Mouse (Mus musculus): ENCODE data around the gene Rnf144b. TPM values are rescaled to one million over a fixed set of nuclear protein-coding genes. Genes with fewer than 3 reads are reported as not detected.

The Rnf144b gene
- polyA plus RNA-seq, 1 experiment from 2014 or later: 1.5 TPM

DNA sequence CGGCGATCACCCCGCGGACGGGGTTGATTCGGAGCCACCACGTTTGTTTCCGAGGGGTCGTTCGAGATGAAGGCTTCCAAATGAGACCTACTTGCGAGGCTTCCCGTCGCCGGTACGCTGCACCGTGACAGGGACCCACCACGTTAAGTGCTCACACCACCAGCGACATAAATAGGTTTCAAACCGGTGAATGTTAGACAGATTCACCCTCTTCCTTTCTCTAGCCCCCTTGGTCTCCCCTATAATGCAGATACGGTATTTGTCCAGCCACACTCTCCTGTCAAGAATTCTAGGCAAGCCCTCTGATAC lies 15.9 kb upstream of the Rnf144b start:
- peak overlapping the region; percentile 86 for H3K4me3 ChIP-seq (ENCODE audit: low read depth, low read length)
- ATAC-seq (ENCODE audit: insufficient read depth) (peak; percentile 14; the same call in 1 of the 2 replicates), DNase-seq (no peak)
- peak overlapping the region; percentile 89 for H3K4me2 ChIP-seq
- peak overlapping the region; percentile 100 for H3K27ac ChIP-seq (ENCODE audit: low read depth)
- 0 out of 2 replicates have a peak, but pooled peaks cover 3% of the 10 kb centered on the region for H3K4me1 ChIP-seq (ENCODE audit: insufficient read depth)
- H3K9ac ChIP-seq: peak overlapping the region; percentile 95
- H3K36me3 ChIP-seq (ENCODE audit: insufficient read depth): peaks cover 7% of the 10 kb centered on the region
- no peaks in the 10 kb centered on the region for H3K9me3 ChIP-seq (ENCODE audit: low read depth, low read length)
- no peaks in the 10 kb centered on the region for H3K27me3 ChIP-seq (ENCODE audit: insufficient read depth, low read length)
- TF ChIP-seq CTCF (IDR thresholded peaks at IDR 0.05; ENCODE audit: low read depth): no peak
- WGBS: 1% methylated on average over 20 of the region's 20 CpGs

DNA sequence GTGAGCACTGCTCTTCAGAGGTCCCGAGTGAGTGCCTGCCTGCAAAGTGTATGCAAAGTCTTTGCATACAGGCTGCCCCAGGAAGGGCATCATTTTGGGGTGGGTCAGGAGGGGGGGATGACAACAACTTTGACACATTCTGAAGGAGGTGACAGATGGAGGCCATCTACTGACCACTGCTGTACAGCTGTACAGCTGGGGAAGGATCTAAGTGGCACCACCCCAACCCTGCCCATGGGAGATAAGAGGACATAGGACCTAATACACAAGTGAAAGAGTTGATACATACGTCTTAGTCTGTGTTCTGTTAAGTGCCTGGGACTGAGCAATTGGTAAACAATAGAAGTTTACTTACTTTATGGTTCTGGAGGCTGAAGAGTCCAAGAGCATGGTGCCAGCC lies 13.2 kb upstream of the Rnf144b start:
- WGBS: 50% methylated on average over 2 of the region's 2 CpGs

DNA sequence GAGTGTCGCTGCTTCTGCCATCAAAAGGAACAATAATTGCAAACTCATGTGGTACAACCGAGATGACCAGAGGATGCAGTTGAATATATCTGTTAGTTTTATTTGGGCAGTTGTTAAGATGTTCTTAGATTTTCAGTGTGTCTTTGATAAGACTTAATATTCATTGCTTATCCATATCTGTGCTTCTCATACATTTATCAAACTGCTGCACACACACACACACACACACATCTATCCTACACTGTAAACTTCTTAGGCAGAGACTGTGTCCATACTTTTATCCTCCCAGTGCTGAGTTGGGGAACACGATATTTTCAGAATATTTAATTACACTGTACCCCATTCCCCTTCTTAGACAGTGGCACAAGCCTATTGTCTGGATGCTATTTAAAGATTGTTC lies 11.3 kb upstream of the Rnf144b start:
- DNase-seq: no peak
- Histone ChIP-seq H3K4me2 (no peak overlapping the region), H3K9ac (no peak overlapping the region), H3K36me3 (ENCODE audit: insufficient read depth) (no peaks in the 10 kb centered on the region), H3K9me3 (ENCODE audit: low read depth, low read length) (no peaks in the 10 kb centered on the region), H3K4me3 (ENCODE audit: low read depth, low read length) (no peak overlapping the region), H3K27me3 (ENCODE audit: insufficient read depth, low read length) (no peaks in the 10 kb centered on the region), H3K4me1 (ENCODE audit: insufficient read depth) (peaks cover 3% of the 10 kb centered on the region; the same call in 1 of the 2 replicates), H3K27ac (ENCODE audit: low read depth) (no peak overlapping the region)
- no peak for ATAC-seq (ENCODE audit: insufficient read depth)
- no peak for TF ChIP-seq CTCF (IDR thresholded peaks at IDR 0.05; ENCODE audit: low read depth)
- 79% methylated on average over 3 of the region's 3 CpGs for WGBS

More for the DNA sequence above, 13.2 kb upstream of the Rnf144b start:
- DNase-seq: no peak
- Histone ChIP-seq H3K9me3 (ENCODE audit: low read depth, low read length) (no peaks in the 10 kb centered on the region), H3K9ac (no peak overlapping the region), H3K4me3 (ENCODE audit: low read depth, low read length) (no peak overlapping the region), H3K27me3 (ENCODE audit: insufficient read depth, low read length) (no peaks in the 10 kb centered on the region), H3K36me3 (ENCODE audit: insufficient read depth) (no peaks in the 10 kb centered on the region), H3K4me2 (no peak overlapping the region), H3K4me1 (ENCODE audit: insufficient read depth) (peaks cover 3% of the 10 kb centered on the region; the same call in 1 of the 2 replicates), H3K27ac (ENCODE audit: low read depth) (no peak overlapping the region)
- TF ChIP-seq CTCF (IDR thresholded peaks at IDR 0.05; ENCODE audit: low read depth): no peak
- ATAC-seq (ENCODE audit: insufficient read depth): no peak

DNA sequence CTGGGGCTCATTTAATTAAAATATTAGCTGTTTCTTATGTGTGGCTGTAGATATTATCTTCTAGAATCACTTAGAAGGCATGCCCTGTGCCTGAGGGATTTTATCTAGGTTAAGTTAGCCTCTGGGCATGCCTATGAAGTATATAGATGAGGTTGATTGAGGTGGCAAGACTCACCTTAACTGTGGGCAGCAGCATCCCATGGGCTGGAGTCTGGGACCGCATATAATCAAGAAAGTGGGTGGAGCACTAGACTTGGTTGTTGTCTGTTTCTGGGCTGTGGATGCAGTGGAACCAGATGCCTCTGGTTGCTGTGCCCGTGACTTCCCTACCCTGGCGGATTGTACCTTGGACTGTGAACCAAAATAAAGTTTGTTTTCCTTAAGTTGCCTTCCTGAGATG lies 10.4 kb upstream of the Rnf144b start:
- no peak for DNase-seq
- 84% methylated on average over 3 of the region's 3 CpGs for WGBS
- H3K36me3 ChIP-seq (ENCODE audit: insufficient read depth): no peaks in the 10 kb centered on the region
- TF ChIP-seq CTCF (IDR thresholded peaks at IDR 0.05; ENCODE audit: low read depth): no peak
- no peak overlapping the region for H3K27ac ChIP-seq (ENCODE audit: low read depth)
- no peak overlapping the region for H3K9ac ChIP-seq
- no peaks in the 10 kb centered on the region for H3K27me3 ChIP-seq (ENCODE audit: insufficient read depth, low read length)
- H3K9me3 ChIP-seq (ENCODE audit: low read depth, low read length): no peaks in the 10 kb centered on the region
- no peak overlapping the region for H3K4me2 ChIP-seq
- H3K4me3 ChIP-seq (ENCODE audit: low read depth, low read length): no peak overlapping the region
- no peak for ATAC-seq (ENCODE audit: insufficient read depth)
- H3K4me1 ChIP-seq (ENCODE audit: insufficient read depth): peaks cover 3% of the 10 kb centered on the region; the same call in 1 of the 2 replicates

DNA sequence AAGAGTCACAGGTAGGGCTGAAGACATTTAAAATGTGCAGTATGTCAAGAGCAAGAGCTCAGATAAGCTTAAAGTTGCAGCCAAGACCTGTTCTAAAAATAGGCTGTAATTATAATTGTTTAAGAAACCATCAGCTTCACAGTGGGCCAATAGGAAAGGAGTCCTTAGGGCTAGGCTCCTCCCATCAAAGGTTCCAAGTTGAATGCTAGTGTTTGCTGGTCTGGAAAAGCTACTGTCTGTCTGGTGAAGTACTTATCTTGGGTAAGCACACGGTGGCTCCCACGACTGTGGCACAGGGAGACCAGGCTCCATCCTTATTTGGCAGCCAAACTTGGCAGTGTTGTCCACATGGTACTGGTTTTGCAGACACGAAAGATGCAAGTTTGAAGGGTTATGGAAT lies 9.5 kb upstream of the Rnf144b start:
- Histone ChIP-seq H3K4me2 (no peak overlapping the region), H3K36me3 (ENCODE audit: insufficient read depth) (no peaks in the 10 kb centered on the region), H3K27ac (ENCODE audit: low read depth) (peak overlapping the region; percentile 25; the same call in 1 of the 2 replicates), H3K9me3 (ENCODE audit: low read depth, low read length) (no peaks in the 10 kb centered on the region), H3K4me3 (ENCODE audit: low read depth, low read length) (no peak overlapping the region), H3K4me1 (ENCODE audit: insufficient read depth) (peaks cover 3% of the 10 kb centered on the region; the same call in 1 of the 2 replicates), H3K9ac (no peak overlapping the region), H3K27me3 (ENCODE audit: insufficient read depth, low read length) (no peaks in the 10 kb centered on the region)
- 41% methylated on average over 3 of the region's 3 CpGs for WGBS
- no peak for TF ChIP-seq CTCF (IDR thresholded peaks at IDR 0.05; ENCODE audit: low read depth)
- DNase-seq: peak; percentile 29
- ATAC-seq (ENCODE audit: insufficient read depth): no peak

DNA sequence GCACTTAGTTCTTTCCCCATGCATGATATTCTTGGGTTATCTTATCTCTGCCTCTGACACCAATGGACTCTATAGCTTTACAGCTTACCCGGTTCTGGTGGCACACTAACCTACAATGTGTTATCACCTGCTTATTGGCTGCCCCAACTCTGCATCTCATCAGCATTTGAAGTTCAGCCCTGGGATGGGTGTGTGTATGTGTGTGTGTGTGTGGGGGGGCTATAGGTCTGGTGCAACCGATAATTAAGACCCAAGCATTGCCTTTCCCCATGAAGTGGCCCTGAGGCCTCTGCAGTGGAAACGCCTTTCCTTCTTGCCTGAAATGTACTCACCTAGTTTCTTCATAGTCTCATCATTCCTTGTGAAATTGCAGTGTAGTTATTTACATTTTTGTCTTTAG lies 6.5 kb upstream of the Rnf144b start:
- ATAC-seq (ENCODE audit: insufficient read depth) (no peak), DNase-seq (no peak)
- Histone ChIP-seq H3K27ac (ENCODE audit: low read depth) (no peak overlapping the region), H3K4me1 (ENCODE audit: insufficient read depth) (peaks cover 3% of the 10 kb centered on the region; the same call in 1 of the 2 replicates), H3K4me3 (ENCODE audit: low read depth, low read length) (no peak overlapping the region), H3K27me3 (ENCODE audit: insufficient read depth, low read length) (peaks cover 2% of the 10 kb centered on the region; the same call in 1 of the 2 replicates), H3K9me3 (ENCODE audit: low read depth, low read length) (no peaks in the 10 kb centered on the region), H3K4me2 (no peak overlapping the region), H3K9ac (no peak overlapping the region), H3K36me3 (ENCODE audit: insufficient read depth) (no peaks in the 10 kb centered on the region)
- WGBS: 81% methylated on average over 3 of the region's 3 CpGs
- no peak for TF ChIP-seq CTCF (IDR thresholded peaks at IDR 0.05; ENCODE audit: low read depth)

DNA sequence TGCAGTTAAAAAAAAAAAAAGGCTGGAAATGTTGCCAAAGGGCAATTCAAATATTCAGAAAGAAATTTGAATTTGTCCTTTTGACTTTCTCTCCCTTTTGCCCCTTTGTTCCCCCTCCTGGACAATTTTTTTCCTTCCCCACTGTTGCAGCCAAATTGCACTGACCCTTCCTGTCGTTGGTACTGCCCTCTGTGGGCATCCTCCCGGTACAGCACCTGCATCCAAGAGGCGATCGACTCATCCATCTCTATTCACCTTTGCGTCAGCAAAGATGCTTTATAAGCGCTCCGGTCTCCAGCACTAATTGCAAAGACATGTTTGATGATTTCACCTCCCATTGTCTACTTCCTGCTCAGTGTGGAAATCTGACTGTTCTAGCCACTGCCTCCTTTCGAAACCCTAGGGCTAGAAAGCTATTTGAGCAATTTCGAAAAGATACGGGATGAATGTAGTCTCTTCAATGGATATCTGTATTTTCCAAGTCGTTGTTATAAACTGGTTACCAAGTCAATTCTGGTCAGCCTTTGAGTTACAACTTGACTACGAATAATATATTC lies 1.0 kb upstream of the Rnf144b start:
- no peaks in the 10 kb centered on the region for H3K36me3 ChIP-seq (ENCODE audit: insufficient read depth)
- peaks cover 15% of the 10 kb centered on the region; the same call in 1 of the 2 replicates for H3K27me3 ChIP-seq (ENCODE audit: insufficient read depth, low read length)
- H3K4me1 ChIP-seq (ENCODE audit: insufficient read depth): 0 out of 2 replicates have a peak, but pooled peaks cover 2% of the 10 kb centered on the region
- H3K4me2 ChIP-seq: no peak overlapping the region; the same call in 1 of the 2 replicates
- H3K9ac ChIP-seq: no peak overlapping the region
- H3K27ac ChIP-seq (ENCODE audit: low read depth): no peak overlapping the region
- 40% methylated on average over 12 of the region's 12 CpGs for WGBS
- no peak overlapping the region for H3K4me3 ChIP-seq (ENCODE audit: low read depth, low read length)
- no peaks in the 10 kb centered on the region for H3K9me3 ChIP-seq (ENCODE audit: low read depth, low read length)
- TF ChIP-seq CTCF (IDR thresholded peaks at IDR 0.05; ENCODE audit: low read depth): peak; percentile 25; the same call in 1 of the 2 replicates
- no peak for DNase-seq
- no peak for ATAC-seq (ENCODE audit: insufficient read depth)
